ENCODE assay signal across 10 mouse cellular contexts in the genomic region with DNA sequence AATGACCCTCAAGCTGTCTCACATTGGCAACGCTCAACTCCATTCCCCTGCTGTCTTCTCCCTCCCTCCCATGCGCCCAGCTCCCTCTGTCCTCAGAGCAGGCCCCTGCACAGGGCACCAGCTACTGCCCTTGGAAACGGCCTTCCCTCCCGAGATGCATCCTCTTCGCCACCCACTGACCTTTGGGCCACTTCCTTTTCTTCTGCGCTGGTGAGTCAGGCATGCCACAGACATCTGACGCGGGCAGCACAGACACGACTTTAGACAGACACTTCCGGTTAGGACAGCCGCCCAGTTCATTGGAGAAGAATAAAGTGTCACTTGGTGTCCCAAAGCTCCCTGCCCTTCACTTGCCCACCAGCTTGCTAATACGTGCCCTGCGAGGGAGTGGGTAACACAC. TPM values are rescaled to one million over a fixed set of nuclear protein-coding genes. Genes with fewer than 3 reads are reported as not detected.
A peak's percentile ranks its signal among the peaks of the same experiment; 100 is the strongest.
DNase-seq lines count a peak whose midpoint lies in the region; ATAC-seq and TF ChIP-seq lines count a peak whose summit lies in the region.
"Had no signal": no experiment of that assay in that cellular context is flagged by ENCODE, and none has a peak within 500 bp of the region (broad histone marks: within the 10 kb centered on the region; RNA-seq: fewer than 3 reads in every experiment).

No protein-coding gene starts in this region.

- H3K9ac ChIP-seq in kidney, embryonic 16.5 days (replicated peaks; ENCODE audit: low read length) = no peak overlapping the region
- H3K9ac ChIP-seq: embryonic facial prominence, embryonic 12.5 days had no signal

- no peaks in the 10 kb centered on the region for H3K79me2 ChIP-seq in macrophage (ENCODE audit: inconsistent target)

- TF ChIP-seq CTCF in bone marrow, adult 2 months (IDR thresholded peaks at IDR 0.05; ENCODE audit: control insufficient read depth, insufficient read depth, low read length) = no peak

- no peaks in the 10 kb centered on the region for H3K27me3 ChIP-seq in kidney, embryonic 16.5 days (ENCODE audit: insufficient read depth, low read length)
- H3K27me3 ChIP-seq: embryonic facial prominence, embryonic 12.5 days had no signal

- peaks cover 4% of the 10 kb centered on the region for H3K4me1 ChIP-seq in bone marrow, adult 2 months (ENCODE audit: control insufficient read depth, insufficient read depth, low read length)
- H3K4me1 ChIP-seq in kidney, embryonic 16.5 days (ENCODE audit: insufficient read depth, low read length) = peaks cover 10% of the 10 kb centered on the region; the same call in 1 of the 2 replicates
- H3K4me1 ChIP-seq: embryonic facial prominence, embryonic 12.5 days had no signal

- no peaks in the 10 kb centered on the region for H3K36me3 ChIP-seq in kidney, embryonic 16.5 days (ENCODE audit: insufficient read depth, low read length)
- no peaks in the 10 kb centered on the region for H3K36me3 ChIP-seq in macrophage (ENCODE audit: inconsistent target)
- H3K36me3 ChIP-seq: embryonic facial prominence, embryonic 12.5 days had no signal

- ATAC-seq in frontal cortex, adult (ENCODE audit: low TSS enrichment) = peak; percentile 31; the same call in 1 of the 2 replicates
- peak; percentile 43; the same call in 1 of the 2 replicates for ATAC-seq in kidney, embryonic 16.5 days (ENCODE audit: low FRiP score, low TSS enrichment)
- ATAC-seq in erythroid progenitor cell, adult 5-6 weeks (replicated peaks; ENCODE audit: low FRiP score, poor library complexity, severe bottlenecking) = no peak

- no peak overlapping the region for H3K4me2 ChIP-seq in kidney, embryonic 16.5 days (replicated peaks; ENCODE audit: low read depth, low read length)
- H3K4me2 ChIP-seq: embryonic facial prominence, embryonic 12.5 days had no signal

- 14% methylated on average over 13 of the region's 13 CpGs for WGBS in bone marrow, adult 2 months
- 42% methylated on average over 13 of the region's 13 CpGs for WGBS in kidney, embryonic 16.5 days
- 11% methylated on average over 13 of the region's 13 CpGs for WGBS in macrophage (ENCODE audit: missing documents)

- no peak overlapping the region for H3K4me3 ChIP-seq in bone marrow, adult 2 months (replicated peaks; ENCODE audit: control insufficient read depth, low read depth, low read length)
- H3K4me3 ChIP-seq in kidney, embryonic 16.5 days (ENCODE audit: low read length) = no peak overlapping the region
- H3K4me3 ChIP-seq in macrophage (ENCODE audit: inconsistent target) = no peak overlapping the region; the same call in 1 of the 2 replicates
- H3K4me3 ChIP-seq: embryonic facial prominence, embryonic 12.5 days had no signal

- peak; percentile 27; the same call in 1 of the 2 replicates for TF ChIP-seq POLR2A in bone marrow, adult 2 months (IDR thresholded peaks at IDR 0.05; ENCODE audit: borderline replicate concordance, control insufficient read depth, low read depth, low read length)

- DNase-seq in frontal cortex, adult 2 months (ENCODE audit: extremely low spot score in 1 of 2, low spot score in 1 of 2) = no peak
- DNase-seq in cerebellum, postnatal 25 days = no peak
- DNase-seq in frontal cortex, postnatal 25 days (ENCODE audit: low spot score in 2 of 2) = no peak

- no peak overlapping the region for H3K27ac ChIP-seq in bone marrow, adult 2 months (ENCODE audit: control insufficient read depth, insufficient read depth, low read depth, low read length, poor library complexity)
- H3K27ac ChIP-seq in kidney, embryonic 16.5 days (ENCODE audit: low read length) = no peak overlapping the region
- H3K27ac ChIP-seq in macrophage = peak overlapping the region; percentile 86
- H3K27ac ChIP-seq: embryonic facial prominence, embryonic 12.5 days had no signal

- no peaks in the 10 kb centered on the region for H3K9me3 ChIP-seq in kidney, embryonic 16.5 days (ENCODE audit: low read length)
- H3K9me3 ChIP-seq: embryonic facial prominence, embryonic 12.5 days had no signal

RNA-seq across cellular contexts. Expression of a gene that starts 8.1 kb away (rescaled TPM):
- polyA plus RNA-seq in frontal cortex, adult 2 months (2012; rRNA removed) = 0.06 TPM in 1 of 2 replicates, not detected in the other
- polyA plus RNA-seq in bone marrow, adult 2 months (2011; ENCODE audit: insufficient read depth, insufficient read length, low replicate concordance, missing spikeins) = 6.9 TPM in 1 of 2 replicates, not detected in the other
- polyA plus RNA-seq in kidney, embryonic 16.5 days (2015; fragmentation: Nextera tagmentation; extraction: Ambion mirVana) = 0.68 and 0.85 TPM in 2 replicates
- total RNA-seq in macrophage (2018; cell fraction: chromatin; rRNA removed) = not detected
- total RNA-seq in macrophage (2018; cell fraction: cytosol; rRNA removed) = not detected
- total RNA-seq in macrophage (2018; cell fraction: nucleus; rRNA removed) = not detected
- not detected in 3 replicates for polyA plus RNA-seq in macrophage (2018)
- total RNA-seq in erythroid progenitor cell, adult 5-6 weeks (2015; ENCODE audit: low replicate concordance) = not detected in 2 replicates
- total RNA-seq in erythroid progenitor cell, adult 5-6 weeks (2017; ENCODE audit: low replicate concordance) = not detected in 2 replicates
- total RNA-seq: left cerebral cortex, postnatal 14 days had no signal

RNA-seq across cellular contexts. Expression of a gene that starts 10.4 kb away (rescaled TPM):
- polyA plus RNA-seq in frontal cortex, adult 2 months (2012; rRNA removed) = 0.21 and 0.30 TPM in 2 replicates
- 1.2 TPM in 1 of 2 replicates, not detected in the other for polyA plus RNA-seq in bone marrow, adult 2 months (2011; ENCODE audit: insufficient read depth, insufficient read length, low replicate concordance, missing spikeins)
- 0.26 and 0.69 TPM in 2 replicates for polyA plus RNA-seq in kidney, embryonic 16.5 days (2015; fragmentation: Nextera tagmentation; extraction: Ambion mirVana)
- total RNA-seq in macrophage (2018; cell fraction: chromatin; rRNA removed) = under 1 TPM in 8 of 26 experiments, not detected in 18; 0.13 to 0.35 (median 0.24) TPM
- total RNA-seq in macrophage (2018; cell fraction: cytosol; rRNA removed) = under 1 TPM in 10 of 26 experiments, not detected in 16; 0.03 to 0.11 (median 0.04) TPM
- under 1 TPM in 5 of 26 experiments, not detected in 21; 0.12 to 0.20 (median 0.14) TPM for total RNA-seq in macrophage (2018; cell fraction: nucleus; rRNA removed)
- polyA plus RNA-seq in macrophage (2018) = 0.03 to 0.05 TPM in 2 of 3 replicates, not detected in the other
- total RNA-seq in erythroid progenitor cell, adult 5-6 weeks (2015; ENCODE audit: low replicate concordance) = not detected in 2 replicates
- not detected in 2 replicates for total RNA-seq in erythroid progenitor cell, adult 5-6 weeks (2017; ENCODE audit: low replicate concordance)
